In the genomic region with DNA sequence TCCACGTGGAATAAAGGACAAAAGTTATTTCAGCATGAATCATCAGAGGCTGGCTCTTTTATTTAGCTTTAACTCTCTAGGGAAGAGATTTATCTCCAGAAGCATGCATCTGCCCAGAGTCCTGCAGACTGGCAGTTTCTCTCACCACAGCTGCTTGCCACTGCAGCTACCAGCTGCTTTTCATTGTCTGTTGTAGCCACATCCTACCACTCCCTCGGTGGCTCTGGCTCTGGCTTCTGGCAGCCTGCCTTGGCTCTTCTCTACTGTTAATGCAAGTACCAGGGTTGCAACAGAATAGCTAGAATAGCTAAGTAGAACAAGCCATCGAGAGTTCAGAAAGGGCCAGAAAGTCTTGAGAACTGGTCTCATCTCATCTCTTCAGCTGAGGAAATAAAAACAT, we compare ENCODE assay signal across 16 mouse cellular contexts.
"Had no signal": no experiment of that assay in that cellular context is flagged by ENCODE, and none has a peak within 500 bp of the region (broad histone marks: within the 10 kb centered on the region; RNA-seq: fewer than 3 reads in every experiment).

No protein-coding gene starts in this region.

- H3K9me3 ChIP-seq: limb, embryonic 12.5 days; midbrain, embryonic 15.5 days; neural tube, embryonic 13.5 days had no signal

- H3K9ac ChIP-seq: limb, embryonic 12.5 days; liver, embryonic 15.5 days; midbrain, embryonic 15.5 days; neural tube, embryonic 13.5 days had no signal

- ATAC-seq: midbrain, embryonic 15.5 days had no signal

- H3K27ac ChIP-seq: kidney, postnatal 0 days; limb, embryonic 12.5 days; liver, embryonic 15.5 days; macrophage; midbrain, embryonic 15.5 days; neural tube, embryonic 13.5 days had no signal

- H3K4me1 ChIP-seq: limb, embryonic 12.5 days; liver, embryonic 15.5 days; megakaryocyte, embryonic 14.5 days; midbrain, embryonic 15.5 days; neural tube, embryonic 13.5 days had no signal

- H3K36me3 ChIP-seq: limb, embryonic 12.5 days; liver, embryonic 15.5 days; midbrain, embryonic 15.5 days; neural tube, embryonic 13.5 days had no signal

- H3K27me3 ChIP-seq: limb, embryonic 12.5 days; liver, embryonic 15.5 days; megakaryocyte, embryonic 14.5 days; midbrain, embryonic 15.5 days; neural tube, embryonic 13.5 days had no signal

- DNase-seq: kidney, adult 9 months; kidney, postnatal 36 days; lung, adult 2 months; lung, postnatal 14 days; right cerebral cortex, adult 18-20 months; right cerebral cortex, postnatal 25 days; thymus, postnatal 36 days had no signal

- H3K4me2 ChIP-seq: limb, embryonic 12.5 days; liver, embryonic 11.5 days; liver, embryonic 15.5 days; midbrain, embryonic 11.5 days; midbrain, embryonic 15.5 days; neural tube, embryonic 13.5 days had no signal

- H3K4me3 ChIP-seq: limb, embryonic 12.5 days; liver, embryonic 15.5 days; megakaryocyte, embryonic 14.5 days; midbrain, embryonic 15.5 days; neural tube, embryonic 13.5 days had no signal
